Mouse (Mus musculus) monocyte, adult 5-6 weeks (primary cell): ENCODE results near the gene Ado. TPM values are rescaled to one million over a fixed set of nuclear protein-coding genes. Genes with fewer than 3 reads are reported as not detected.

Experiments
- ATAC-seq: fragments of 153-309, 156-312 bp; replicated peaks from 2 replicates; pipeline ENCODE4 v1.8.0; 2017; ENCODE audit warnings: mild to moderate bottlenecking; ENCODE audit not compliant: low TSS enrichment, insufficient number of reproducible peaks, severe bottlenecking, poor library complexity, low FRiP score
- total RNA-seq: library from RNA; stranded (forward); fragments of 200-1000, 200-491, 200-594 nt; gene quantifications from 3 replicates; pipeline ENCODE4 v1.2.3, GENCODE M21; 2017

The Ado gene
- total RNA-seq, 1 experiment from 2014 or later = 11.6 TPM

GRCm38 (mm10) chr10:67538106-67538505 is 10.6 kb downstream of the Ado start:
- ATAC-seq = no peak

- peak; percentile 74 for ATAC-seq
These were observed 11.4 kb downstream of the Ado start for GRCm38 (mm10) chr10:67537151-67537994.

GRCm38 (mm10) chr10:67536621-67537141 is 12.1 kb downstream of the Ado start:
- 0 out of 2 replicates have a peak, but pooled peaks have one; percentile 14 for ATAC-seq

GRCm38 (mm10) chr10:67535972-67536371 is 12.8 kb downstream of the Ado start:
- ATAC-seq = 0 out of 2 replicates have a peak, but pooled peaks have one; percentile 11

- ATAC-seq = no peak
These were observed 13.5 kb downstream of the Ado start, which contains the start of gene Egr2 for GRCm38 (mm10) chr10:67535256-67535655. Gene Egr2 (plus strand): TSS chr10:67535475.

GRCm38 (mm10) chr10:67529769-67530168 is 19.0 kb downstream of the Ado start:
- ATAC-seq = no peak

- ATAC-seq = no peak
These were observed 22.3 kb downstream of the Ado start for GRCm38 (mm10) chr10:67526435-67526834.

- ATAC-seq = no peak
These were observed 24.1 kb downstream of the Ado start for GRCm38 (mm10) chr10:67524694-67525093.

- ATAC-seq = no peak
These were observed 24.6 kb downstream of the Ado start for GRCm38 (mm10) chr10:67524130-67524529.

GRCm38 (mm10) chr10:67518733-67519132 is 30.0 kb downstream of the Ado start:
- ATAC-seq = 0 out of 2 replicates have a peak, but pooled peaks have one; percentile 31

GRCm38 (mm10) chr10:67512871-67513270 is 35.9 kb downstream of the Ado start:
- ATAC-seq = no peak

- ATAC-seq = no peak
These were observed 36.5 kb downstream of the Ado start for GRCm38 (mm10) chr10:67512211-67512610.

- ATAC-seq = no peak
These were observed 43.5 kb downstream of the Ado start for GRCm38 (mm10) chr10:67505248-67505647.

GRCm38 (mm10) chr10:67504046-67504445 is 44.7 kb downstream of the Ado start:
- ATAC-seq = no peak

GRCm38 (mm10) chr10:67503320-67503995 is 45.3 kb downstream of the Ado start:
- ATAC-seq = no peak

GRCm38 (mm10) chr10:67497951-67498350 is 50.8 kb downstream of the Ado start:
- no peak for ATAC-seq

GRCm38 (mm10) chr10:67497144-67497892 is 51.4 kb downstream of the Ado start:
- no peak for ATAC-seq
